Mouse (Mus musculus): ENCODE data around the gene Sgk1. TPM values are rescaled to one million over a fixed set of nuclear protein-coding genes. Genes with fewer than 3 reads are reported as not detected.
A peak's percentile ranks its signal among the peaks of the same experiment; 100 is the strongest.

Gene Sgk1
- total RNA-seq (2014; rRNA removed) (65.4 and 92.2 TPM in 2 replicates), polyA plus RNA-seq (2015; fragmentation: Nextera tagmentation; extraction: Ambion mirVana) (46.6 and 48.9 TPM in 2 replicates)

- Histone ChIP-seq H3K9ac (replicated peaks; ENCODE audit: low read length, poor library complexity, severe bottlenecking) (peak within 1 kb of the TSS; percentile 79), H3K4me2 (ENCODE audit: low read depth, low read length, poor library complexity, severe bottlenecking) (peak within 1 kb of the TSS; percentile 71), H3K4me3 (ENCODE audit: low read depth, low read length) (peak within 1 kb of the TSS; percentile 55), H3K9me3 (ENCODE audit: low read length) (no peaks in the 10 kb centered on the region), H3K27ac (ENCODE audit: low read depth, low read length) (peak within 1 kb of the TSS; percentile 93), H3K36me3 (ENCODE audit: insufficient read depth, low read length) (no peaks in the 10 kb centered on the region), H3K4me1 (ENCODE audit: insufficient read depth, low read length) (no peaks in the 10 kb centered on the region), H3K27me3 (ENCODE audit: insufficient read depth, low read length) (no peaks in the 10 kb centered on the region)
- peak; percentile 69 for DNase-seq (ENCODE audit: low spot score)
- peak; percentile 84 for ATAC-seq (ENCODE audit: low FRiP score)
- WGBS, result 1% methylated on average over 36 of the region's 36 CpGs
- no peak for TF ChIP-seq CTCF (IDR thresholded peaks at IDR 0.05)
Measured at GRCm38 (mm10) chr10:21882184-21883081, at the start of gene Sgk1. Sgk1 (plus strand) TSS chr10:21882184.

- H3K4me3 ChIP-seq (ENCODE audit: low read depth, low read length), result no peak overlapping the region
- TF ChIP-seq CTCF (IDR thresholded peaks at IDR 0.05), result no peak
- ATAC-seq (ENCODE audit: low FRiP score), result no peak
- no peaks in the 10 kb centered on the region for H3K27me3 ChIP-seq (ENCODE audit: insufficient read depth, low read length)
- H3K9me3 ChIP-seq (ENCODE audit: low read length), result no peaks in the 10 kb centered on the region
- H3K9ac ChIP-seq (replicated peaks; ENCODE audit: low read length, poor library complexity, severe bottlenecking), result no peak overlapping the region
- 82% methylated on average over 2 of the region's 2 CpGs for WGBS
- H3K27ac ChIP-seq (ENCODE audit: low read depth, low read length), result no peak overlapping the region
- no peak for DNase-seq (ENCODE audit: low spot score)
- no peak overlapping the region for H3K4me2 ChIP-seq (ENCODE audit: low read depth, low read length, poor library complexity, severe bottlenecking)
- 0 out of 2 replicates have a peak, but pooled peaks cover 7% of the 10 kb centered on the region for H3K4me1 ChIP-seq (ENCODE audit: insufficient read depth, low read length)
- no peaks in the 10 kb centered on the region for H3K36me3 ChIP-seq (ENCODE audit: insufficient read depth, low read length)
Measured at GRCm38 (mm10) chr10:21832282-21832681, 49.7 kb upstream of the Sgk1 start.

GRCm38 (mm10) chr10:21833757-21834156, 48.2 kb upstream of the Sgk1 start:
- Histone ChIP-seq H3K9me3 (ENCODE audit: low read length) (no peaks in the 10 kb centered on the region), H3K4me1 (ENCODE audit: insufficient read depth, low read length) (0 out of 2 replicates have a peak, but pooled peaks cover 7% of the 10 kb centered on the region), H3K9ac (replicated peaks; ENCODE audit: low read length, poor library complexity, severe bottlenecking) (no peak overlapping the region), H3K4me2 (ENCODE audit: low read depth, low read length, poor library complexity, severe bottlenecking) (no peak overlapping the region), H3K27ac (ENCODE audit: low read depth, low read length) (no peak overlapping the region), H3K27me3 (ENCODE audit: insufficient read depth, low read length) (no peaks in the 10 kb centered on the region), H3K4me3 (ENCODE audit: low read depth, low read length) (no peak overlapping the region), H3K36me3 (ENCODE audit: insufficient read depth, low read length) (no peaks in the 10 kb centered on the region)
- ATAC-seq (ENCODE audit: low FRiP score), result no peak
- no peak for DNase-seq (ENCODE audit: low spot score)
- no peak for TF ChIP-seq CTCF (IDR thresholded peaks at IDR 0.05)
- WGBS, result 89% methylated on average over 3 of the region's 3 CpGs

- 59% methylated on average over 7 of the region's 7 CpGs for WGBS
- no peak overlapping the region for H3K4me3 ChIP-seq (ENCODE audit: low read depth, low read length)
- H3K36me3 ChIP-seq (ENCODE audit: insufficient read depth, low read length), result no peaks in the 10 kb centered on the region
- H3K4me1 ChIP-seq (ENCODE audit: insufficient read depth, low read length), result no peaks in the 10 kb centered on the region
- no peak overlapping the region for H3K9ac ChIP-seq (replicated peaks; ENCODE audit: low read length, poor library complexity, severe bottlenecking)
- ATAC-seq (ENCODE audit: low FRiP score), result no peak
- no peak for TF ChIP-seq CTCF (IDR thresholded peaks at IDR 0.05)
- no peak overlapping the region for H3K4me2 ChIP-seq (ENCODE audit: low read depth, low read length, poor library complexity, severe bottlenecking)
- H3K27me3 ChIP-seq (ENCODE audit: insufficient read depth, low read length), result no peaks in the 10 kb centered on the region
- peak; percentile 26 for DNase-seq (ENCODE audit: low spot score)
- no peak overlapping the region for H3K27ac ChIP-seq (ENCODE audit: low read depth, low read length)
- no peaks in the 10 kb centered on the region for H3K9me3 ChIP-seq (ENCODE audit: low read length)
Measured at GRCm38 (mm10) chr10:21835077-21835476, 46.9 kb upstream of the Sgk1 start.

- Histone ChIP-seq H3K27ac (ENCODE audit: low read depth, low read length) (no peak overlapping the region), H3K4me1 (ENCODE audit: insufficient read depth, low read length) (no peaks in the 10 kb centered on the region), H3K27me3 (ENCODE audit: insufficient read depth, low read length) (no peaks in the 10 kb centered on the region), H3K4me2 (ENCODE audit: low read depth, low read length, poor library complexity, severe bottlenecking) (no peak overlapping the region), H3K4me3 (ENCODE audit: low read depth, low read length) (no peak overlapping the region), H3K9ac (replicated peaks; ENCODE audit: low read length, poor library complexity, severe bottlenecking) (no peak overlapping the region), H3K36me3 (ENCODE audit: insufficient read depth, low read length) (no peaks in the 10 kb centered on the region), H3K9me3 (ENCODE audit: low read length) (no peaks in the 10 kb centered on the region)
- DNase-seq (ENCODE audit: low spot score) (no peak), ATAC-seq (ENCODE audit: low FRiP score) (no peak)
- WGBS, result 79% methylated on average over 13 of the region's 13 CpGs
- TF ChIP-seq CTCF (IDR thresholded peaks at IDR 0.05), result no peak
Measured at GRCm38 (mm10) chr10:21839248-21840155, 42.5 kb upstream of the Sgk1 start.

Data from midbrain, postnatal 0 days (tissue).